Mouse (Mus musculus) right cerebral cortex, postnatal 14 days (tissue): ENCODE data around the gene Polr3h.

Experiments
- DNase-seq: peaks from one replicate; pipeline ENCODE4 v3.0.0; 2022

The Polr3h gene

DNA sequence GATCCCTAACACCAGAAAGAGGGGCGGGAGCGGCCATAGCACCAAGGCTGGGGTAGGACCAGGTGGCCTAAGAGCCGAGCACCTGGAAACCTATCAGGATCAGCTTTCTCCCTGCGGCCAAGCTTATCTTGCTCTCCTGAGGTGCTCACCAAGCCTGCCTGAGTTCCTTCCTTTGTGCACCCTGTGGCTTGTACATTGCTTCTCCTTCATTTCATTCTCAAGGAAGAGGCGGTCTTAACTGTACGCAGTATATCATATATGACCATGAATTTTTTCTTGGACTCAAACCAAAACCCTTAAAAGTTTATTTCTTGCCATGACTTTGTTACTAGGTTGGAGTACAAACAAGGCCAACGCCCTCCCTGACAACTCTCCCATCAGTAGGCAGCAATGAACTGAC is 61.8 kb downstream of the Polr3h start:
- no peak for DNase-seq

DNA sequence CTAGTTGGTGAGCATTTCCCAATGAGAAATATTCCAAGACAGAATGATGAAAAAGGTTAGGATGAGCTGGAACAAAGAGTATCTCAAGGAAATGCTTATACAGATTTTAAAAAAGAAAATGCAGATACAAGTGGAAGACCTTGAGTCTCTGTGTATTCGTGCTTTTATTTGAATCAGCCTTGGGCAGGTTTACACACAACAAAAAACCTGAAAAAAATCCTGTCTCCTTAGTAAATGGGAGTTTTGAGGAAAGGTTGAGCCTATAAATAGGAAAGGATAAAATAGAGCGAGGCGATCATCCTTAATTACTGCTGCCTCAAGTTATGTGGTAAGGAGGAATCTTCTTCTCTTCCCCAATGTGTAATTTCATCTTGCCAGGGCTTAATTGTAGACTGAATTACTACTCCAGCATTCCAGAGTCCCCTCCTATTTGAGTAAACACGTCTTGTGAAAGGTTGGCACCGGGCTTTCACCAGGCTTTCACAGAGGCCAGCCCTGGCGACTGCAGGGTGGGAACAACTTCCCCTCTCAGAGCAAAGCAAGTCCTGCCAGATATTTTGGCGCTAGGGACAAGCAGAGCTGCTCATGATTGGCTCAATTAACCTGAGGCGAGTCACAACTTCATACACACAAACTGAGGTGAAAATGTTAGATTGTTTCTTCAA is 65.4 kb downstream of the Polr3h start:
- no peak for DNase-seq

DNA sequence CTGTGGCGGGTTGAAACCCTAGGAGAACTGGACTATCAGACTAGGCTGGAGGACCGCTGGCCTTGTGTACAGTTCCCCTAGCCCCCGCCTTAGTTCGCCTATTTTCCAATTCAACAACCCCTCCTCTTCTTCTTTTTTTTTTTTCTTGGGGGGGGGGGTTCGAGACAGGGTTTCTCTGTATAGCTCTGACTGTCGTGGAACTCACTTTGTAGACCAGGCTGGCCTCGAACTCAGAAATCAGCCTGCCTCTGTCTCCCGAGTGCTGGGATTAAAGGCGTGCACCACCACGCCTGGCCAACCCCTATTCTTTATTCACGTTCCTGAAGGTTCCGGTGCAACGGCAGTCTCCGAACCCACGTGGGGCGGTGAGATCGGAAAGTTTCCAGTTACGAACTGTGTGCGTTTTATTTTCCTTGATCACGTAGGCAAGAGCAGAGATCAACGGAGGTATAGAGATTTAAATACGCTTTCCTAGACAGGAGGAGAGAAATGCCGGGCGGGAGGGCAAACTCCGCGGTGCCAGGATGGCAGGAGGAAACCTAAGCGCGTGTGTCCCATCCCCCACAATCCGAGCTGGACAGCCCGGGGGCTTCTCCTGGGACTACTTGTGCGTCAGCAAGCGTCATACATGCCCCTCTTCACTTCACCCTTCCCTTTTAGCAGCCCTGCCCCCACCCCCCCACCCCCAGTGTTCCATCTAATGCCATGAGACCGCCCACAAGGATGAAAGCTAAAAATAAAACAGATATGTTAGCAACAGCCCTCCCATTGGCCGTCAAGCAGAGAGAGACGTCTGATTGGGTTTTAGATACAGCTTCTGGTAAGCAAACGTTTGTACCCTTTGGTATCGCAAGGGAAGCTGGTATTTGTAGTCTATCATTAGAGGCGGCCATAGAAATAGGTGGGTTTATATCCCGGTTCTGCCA is 66.4 kb downstream of the Polr3h start:
- peak; percentile 76 for DNase-seq

DNA sequence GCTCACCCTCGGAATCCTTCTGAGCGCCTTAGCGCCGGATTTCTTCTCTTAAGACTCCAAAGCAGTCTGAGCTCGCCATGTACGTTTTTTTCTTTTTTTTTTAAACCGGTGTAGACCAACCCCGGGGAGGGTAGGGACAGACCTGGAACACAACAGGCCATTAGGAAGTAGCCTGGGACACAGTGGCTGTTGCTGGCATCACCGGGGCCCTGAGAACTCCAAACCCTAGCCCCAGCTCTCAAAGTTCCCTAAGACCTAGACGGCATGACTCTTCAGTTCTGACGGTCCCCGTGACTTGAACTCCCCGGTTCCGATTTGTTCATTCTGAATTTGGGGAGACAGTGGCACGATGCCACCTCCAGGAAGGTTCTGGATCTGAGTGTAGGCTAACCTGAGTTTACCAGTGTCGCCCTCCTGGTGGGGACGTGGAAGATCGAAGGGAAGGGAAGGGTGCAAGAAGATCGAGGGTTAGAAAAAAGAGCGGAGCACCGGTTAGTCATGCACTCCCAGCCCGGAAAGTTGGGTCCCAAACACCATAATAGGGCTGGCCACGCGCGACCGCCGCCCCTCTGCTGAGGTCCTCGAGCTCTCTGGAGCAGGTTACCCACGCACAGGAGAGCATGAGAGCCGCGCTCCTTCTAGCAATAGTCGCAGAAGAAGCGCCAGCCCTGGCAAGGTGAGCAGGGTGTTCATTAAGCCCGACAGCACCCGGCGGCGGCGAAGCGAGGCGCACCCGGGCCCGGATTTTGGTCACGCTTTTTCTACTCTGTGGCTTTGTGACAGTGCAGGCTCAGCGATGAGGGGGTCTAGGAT is 67.3 kb downstream of the Polr3h start, which contains the start of gene Tob2:
Tob2 (minus strand) TSS at position 280 of the 813 bp plus-strand sequence.
- peak; percentile 65 for DNase-seq

DNA sequence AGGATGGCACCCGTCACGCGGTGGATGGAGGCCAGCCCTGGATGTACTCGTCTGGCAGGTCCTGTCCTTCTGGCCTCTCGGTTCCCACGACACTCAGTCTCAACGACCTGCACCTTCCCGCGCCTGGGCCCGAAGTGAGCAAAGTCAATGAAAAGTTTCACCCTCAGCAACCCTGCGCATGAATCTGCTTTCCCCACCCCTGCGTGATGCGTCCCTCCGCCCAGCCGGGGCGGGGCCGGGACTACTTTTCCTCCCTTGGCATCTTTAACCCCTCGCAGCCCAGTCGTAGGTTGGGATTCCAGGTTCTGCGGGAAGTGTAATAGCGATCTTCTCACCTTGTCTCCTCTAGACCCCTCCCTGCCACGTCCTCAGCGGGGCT is 67.9 kb downstream of the Polr3h start:
- DNase-seq, result peak; percentile 88

DNA sequence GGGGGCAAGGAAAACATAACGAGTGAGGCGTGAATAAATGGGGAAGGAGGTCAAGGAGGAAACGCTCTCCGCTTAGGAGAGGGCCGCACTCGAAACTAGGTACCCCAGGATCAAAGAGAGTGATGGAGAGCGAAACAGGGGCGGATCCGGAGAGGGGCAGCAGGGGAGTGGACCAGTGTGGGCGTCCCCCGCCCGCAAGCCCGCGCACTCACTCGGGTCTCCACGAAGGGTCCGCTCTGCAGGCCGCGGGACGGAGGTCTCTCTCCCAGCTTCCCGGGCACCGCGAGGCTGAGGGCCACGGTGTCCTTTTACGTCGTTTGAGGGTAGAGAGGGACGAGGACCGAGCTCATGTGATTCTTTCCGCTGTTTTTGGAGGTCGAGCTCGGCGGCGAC is 68.3 kb downstream of the Polr3h start:
- DNase-seq, result no peak

DNA sequence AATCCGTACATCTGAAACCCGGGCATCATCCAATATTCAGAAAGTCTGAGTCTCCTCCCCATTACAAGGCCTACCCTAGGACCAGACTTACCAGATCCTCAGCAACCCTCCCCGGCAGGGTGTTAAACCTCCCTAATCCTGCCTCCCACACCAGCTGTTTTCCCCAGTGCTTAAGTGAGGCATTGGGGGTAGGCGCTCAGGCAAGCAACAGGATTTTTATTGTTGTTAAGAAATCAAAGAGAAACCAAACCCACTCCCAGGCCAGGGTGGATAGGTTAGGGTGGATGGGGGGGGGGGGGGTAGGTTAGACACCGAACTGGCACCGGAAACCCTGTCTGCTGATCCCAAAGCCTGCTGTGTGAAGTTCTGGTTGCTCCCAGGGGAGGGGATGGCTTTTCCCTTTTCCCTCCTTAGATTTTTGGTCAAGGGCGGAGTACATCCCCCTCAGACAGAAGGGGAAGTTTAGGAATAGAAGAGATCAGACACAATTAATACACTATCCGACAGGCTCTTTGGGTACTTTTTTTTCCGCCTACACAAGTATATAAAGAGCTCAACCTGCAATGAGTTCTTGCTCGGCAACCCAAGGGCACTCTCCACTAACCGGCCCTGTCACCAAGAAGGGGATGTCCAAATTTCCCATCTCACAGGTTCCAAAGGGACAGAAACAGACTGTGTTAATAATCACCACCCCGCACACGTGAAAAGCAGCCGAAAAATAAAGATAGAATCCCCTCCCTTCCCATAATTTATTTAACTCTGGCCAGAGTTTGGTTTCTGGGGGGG is 68.9 kb downstream of the Polr3h start:
- no peak for DNase-seq

DNA sequence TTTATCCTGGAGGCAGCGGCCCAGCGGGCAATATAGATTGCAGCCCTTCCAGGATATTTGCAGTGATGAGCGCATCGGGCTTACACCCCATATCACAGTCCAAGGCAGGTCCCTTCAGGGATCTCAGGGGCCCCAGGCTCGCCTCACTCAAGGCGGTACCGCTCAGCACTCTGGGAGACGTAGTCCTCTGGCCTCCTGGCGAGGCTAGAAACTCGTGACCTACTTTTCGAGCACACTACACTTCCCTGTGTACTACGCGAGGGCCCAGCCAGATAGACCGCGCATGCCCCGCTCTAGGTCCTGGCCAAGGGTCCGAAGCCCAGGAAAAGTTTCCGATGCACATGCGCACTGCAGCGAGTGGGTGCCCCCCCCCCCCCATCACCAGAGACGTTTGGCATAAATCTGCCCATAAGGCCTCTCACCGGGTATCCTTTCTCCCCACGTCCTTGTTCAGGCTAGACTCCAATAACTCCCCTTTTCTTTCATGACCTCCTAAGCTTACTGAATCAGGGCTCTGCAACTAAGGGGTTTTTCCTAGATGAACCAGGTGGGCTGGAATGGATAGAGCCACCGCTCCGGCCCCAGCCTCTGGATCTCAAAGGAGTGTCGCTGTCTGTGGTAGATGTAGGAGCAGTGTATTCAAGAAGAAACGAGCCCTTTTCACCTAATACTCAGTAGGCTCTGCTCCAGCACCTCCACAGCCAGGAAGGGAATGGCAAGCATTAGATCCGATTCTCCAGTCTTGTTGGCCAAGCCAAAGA is 69.8 kb downstream of the Polr3h start:
- peak; percentile 79 for DNase-seq

DNA sequence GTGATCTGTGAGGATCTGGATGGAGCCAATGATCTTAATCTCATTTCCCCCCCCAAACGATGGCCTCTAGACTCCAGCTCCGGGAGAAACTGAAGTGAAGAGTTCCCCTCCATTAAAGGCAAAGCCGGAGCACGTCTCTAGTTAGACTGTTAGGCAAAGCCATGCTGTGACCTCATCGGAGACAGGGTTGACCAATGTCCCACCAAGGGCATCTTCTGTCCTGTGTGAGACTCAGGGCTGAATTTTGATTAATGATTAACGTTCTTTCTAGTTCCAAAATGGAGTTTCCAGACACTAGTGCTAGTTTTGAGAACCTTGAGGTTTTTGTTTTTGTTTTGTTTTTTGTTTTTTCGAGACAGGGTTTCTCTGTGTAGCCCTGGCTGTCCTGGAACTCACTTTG is 73.0 kb downstream of the Polr3h start:
- DNase-seq, result no peak

DNA sequence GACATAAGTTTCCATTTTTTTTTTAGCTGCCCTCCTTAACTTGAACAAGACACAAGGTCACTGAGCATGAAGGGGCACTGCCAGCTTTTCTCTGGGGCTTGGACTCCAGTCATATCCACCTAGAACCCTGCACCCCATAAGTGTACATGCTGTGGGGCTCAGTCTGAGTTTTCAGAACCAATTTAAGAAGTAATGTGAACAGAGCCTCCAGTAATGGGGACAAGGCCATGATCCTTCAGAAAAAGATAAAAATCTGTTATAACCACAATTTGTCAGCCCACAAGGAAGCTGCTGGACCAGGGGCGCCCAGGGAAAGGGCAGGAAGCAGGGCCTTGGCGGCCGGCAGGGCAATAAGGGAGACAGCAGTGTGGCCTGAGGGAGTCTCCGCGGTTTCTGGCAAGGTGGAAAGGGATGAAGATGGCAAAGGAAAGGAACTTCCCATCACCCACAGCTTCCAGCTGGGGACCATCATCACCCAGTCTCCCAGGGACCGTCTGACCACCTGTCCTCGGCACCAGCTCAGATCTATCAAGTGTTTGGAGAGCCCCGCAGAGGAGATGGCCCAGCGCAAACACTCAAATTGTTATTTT is 73.5 kb downstream of the Polr3h start:
- no peak for DNase-seq

DNA sequence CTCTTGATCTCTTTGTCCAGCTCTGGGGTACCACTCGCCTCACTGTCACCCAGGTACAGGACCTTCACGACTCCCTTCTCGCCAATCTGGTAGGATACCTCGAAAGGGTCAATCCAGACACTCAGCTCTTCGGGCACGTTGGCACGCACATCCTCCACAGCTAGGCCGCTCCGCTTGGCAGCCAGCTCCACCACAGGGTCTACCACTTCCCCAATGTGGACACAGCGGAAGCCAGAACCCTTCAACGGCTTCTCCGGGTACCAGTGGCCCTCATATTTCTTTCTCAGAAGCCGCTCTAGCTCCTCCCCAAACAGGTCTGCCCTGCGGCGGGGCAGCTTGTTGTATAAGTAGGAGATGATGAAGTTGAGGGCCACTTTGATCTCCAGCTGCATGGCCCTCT is 74.7 kb downstream of the Polr3h start:
- no peak for DNase-seq

DNA sequence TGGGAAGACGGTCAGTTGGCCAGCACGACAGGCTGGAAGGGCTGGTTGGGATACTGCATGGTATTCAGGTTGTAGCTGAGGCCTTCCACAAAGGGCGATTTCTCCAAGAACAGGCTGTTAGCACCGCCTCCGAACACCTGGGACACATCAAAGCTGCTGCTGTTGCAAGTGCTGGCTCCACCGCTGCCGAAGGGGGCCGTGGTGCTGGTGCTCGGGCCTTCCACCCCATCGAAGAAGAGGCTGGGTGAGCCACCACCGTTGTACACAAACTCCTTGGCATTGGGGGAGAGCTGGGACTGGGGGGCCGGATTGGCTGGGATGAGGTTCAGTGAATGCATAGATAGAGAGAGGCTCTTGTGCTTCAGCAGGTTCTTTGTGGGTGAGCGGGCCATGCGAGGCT is 75.3 kb downstream of the Polr3h start:
- no peak for DNase-seq

DNA sequence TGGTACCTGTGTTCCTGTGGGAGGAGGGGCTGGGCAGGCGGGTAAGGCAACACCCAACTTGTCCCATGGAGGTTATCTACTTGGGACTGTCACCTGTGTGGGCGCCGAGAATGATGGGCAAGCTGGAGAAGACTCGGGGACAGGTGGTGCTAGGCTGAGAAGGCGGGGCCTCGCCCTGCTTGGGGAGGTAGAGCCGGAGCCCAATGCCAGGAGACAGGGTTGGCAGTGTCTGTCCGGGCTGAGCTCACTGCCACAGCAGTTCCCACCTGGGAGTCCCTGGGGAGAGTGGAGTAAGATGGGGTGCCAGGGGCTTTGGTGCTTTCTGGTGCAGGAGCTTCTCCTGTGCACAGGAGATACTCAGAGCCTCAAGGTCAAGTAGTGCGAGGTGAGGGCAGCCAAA is 76.9 kb downstream of the Polr3h start:
- DNase-seq, result no peak

DNA sequence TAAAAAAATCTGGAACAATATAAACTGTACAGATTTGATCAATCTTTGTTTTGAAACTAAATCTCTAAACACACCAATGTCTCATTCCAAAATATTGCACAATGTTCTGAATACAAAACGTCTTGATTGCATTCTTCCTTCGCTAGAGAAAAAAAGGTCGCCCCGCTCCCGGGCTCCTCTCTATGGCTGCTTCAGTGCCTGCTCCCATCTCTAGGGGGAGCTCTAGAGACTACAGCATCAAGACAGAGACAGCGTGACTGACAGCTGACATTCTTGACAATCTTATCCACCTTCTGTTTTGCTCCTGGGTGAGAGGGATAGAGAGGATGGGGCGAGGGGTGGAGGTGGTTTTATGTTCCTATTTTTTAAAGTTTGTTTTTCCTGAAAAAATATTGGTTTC is 77.7 kb downstream of the Polr3h start:
- DNase-seq, result peak; percentile 51

DNA sequence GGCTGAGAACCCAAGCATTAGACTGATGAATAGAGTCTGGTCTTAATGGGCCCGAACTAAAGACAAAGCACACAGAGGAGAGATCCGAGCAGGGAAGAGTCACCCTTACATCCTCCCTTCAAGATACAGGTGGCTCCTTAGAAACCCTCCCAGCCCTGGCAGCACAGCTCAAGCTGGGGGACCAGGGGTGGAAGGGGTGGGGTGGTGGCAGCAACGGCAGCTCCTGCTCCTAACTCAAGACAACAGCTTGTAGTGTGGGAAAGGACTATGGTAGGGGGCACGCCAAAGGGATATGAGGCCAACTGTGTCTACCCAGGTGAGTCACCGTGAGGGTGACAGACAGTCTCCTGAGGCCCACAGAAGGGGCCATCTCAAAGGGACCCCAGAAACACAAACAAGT is 78.2 kb downstream of the Polr3h start:
- no peak for DNase-seq

DNA sequence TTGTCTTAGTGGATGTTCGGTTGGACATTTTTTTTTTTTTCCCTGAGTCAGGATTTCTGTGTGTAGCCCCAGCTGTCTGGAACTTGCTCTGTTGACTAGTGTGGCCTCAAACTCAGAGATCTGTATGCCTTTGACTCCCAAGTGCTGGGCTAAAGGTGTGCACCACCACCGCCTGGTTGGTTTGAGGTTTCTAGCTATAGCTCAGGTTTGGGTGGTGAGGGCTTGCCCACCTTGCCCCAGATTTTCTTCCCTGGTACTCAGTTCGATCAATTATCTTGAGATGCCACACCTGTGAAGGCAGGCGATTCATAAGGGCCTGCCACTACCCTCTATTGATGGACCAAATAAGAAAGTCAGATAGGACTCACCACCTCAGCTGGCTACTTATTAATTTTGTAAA is 78.9 kb downstream of the Polr3h start:
- no peak for DNase-seq

DNA sequence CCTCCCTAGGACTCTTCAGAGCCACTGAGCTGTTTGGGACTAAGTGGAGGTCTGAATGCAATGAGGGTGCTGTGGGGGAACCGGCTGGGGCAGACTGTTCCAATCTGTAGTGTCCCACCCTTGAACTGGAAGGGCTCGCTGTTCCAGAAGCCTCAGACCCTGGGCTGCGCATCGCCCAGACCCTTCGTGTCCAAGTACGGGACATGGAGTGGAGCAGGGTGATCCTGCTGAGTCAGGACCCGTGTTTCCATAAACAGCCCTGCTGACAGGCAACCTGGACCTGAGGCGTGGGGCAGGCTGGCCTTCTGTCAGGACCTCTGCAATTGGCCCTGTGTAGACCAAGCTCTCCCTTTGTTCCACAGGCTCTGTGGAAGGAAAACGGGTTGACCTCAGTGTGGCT is 79.3 kb downstream of the Polr3h start:
- DNase-seq, result no peak

DNA sequence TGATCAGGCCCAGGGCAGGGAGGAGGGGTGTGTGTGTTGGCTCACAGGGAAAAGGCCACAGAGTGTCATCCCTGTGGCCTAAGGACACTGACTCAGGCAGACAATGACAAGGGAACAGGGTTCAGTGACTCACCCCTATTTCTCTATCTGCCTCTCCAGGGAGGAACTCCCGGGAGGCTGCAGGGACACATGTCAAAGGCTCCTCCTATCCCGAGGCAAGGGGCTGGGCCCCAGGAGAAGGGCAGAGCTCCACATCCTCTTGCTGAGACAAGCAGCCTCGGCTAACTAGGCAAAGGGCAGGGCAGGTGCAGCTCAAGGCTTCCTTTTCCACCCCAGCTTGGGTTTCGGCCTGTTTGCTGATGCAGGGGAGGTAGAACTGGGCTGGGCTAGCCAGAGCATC is 80.3 kb downstream of the Polr3h start:
- DNase-seq, result no peak

DNA sequence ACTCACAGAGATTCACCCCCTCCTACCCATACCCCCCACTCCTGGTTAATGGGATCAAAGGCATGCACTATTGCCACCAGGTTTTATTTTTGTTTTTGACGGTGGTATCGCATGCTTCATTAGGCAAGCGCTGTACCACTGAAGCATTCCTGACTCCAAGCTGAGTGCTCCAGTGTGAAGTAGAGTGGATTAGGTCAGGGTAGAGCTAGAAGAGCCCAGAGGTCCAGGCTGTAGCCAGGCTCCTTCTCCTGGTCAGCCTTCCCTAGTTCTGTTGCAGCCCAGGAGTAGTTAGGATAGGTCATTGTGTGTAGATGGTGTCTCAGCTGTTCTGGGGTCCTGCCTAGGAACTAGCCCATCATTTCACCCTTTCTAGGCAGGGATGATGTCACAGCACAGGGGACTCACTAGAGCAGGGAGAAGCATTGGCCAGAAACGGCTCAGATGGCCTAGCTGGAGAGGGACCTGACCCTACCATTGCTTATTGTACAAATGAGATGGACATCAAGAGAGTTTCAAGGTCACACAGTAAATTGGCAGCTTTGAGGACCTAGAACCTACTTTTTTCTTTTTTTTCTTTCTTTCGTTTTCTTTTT is 80.9 kb downstream of the Polr3h start:
- no peak for DNase-seq

DNA sequence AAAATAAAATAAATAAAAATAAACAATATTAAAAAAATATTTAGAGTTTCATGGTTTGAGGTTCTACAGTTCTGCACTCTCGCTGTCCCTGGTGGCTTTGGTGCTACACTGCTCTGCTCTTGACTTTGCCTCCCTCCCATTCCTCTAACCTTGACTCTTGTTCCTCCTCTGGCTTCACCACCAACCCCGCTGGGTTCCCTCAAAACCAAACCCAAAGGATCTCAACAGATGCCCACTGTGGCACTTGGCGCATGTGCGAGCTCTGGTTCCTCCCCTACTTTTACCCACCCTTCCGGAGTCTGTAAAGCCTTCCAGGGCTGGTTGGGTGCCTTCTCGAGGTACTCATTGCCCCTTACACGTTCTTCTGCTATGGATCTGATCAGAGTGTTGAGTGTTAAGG is 83.8 kb downstream of the Polr3h start:
- no peak for DNase-seq

DNA sequence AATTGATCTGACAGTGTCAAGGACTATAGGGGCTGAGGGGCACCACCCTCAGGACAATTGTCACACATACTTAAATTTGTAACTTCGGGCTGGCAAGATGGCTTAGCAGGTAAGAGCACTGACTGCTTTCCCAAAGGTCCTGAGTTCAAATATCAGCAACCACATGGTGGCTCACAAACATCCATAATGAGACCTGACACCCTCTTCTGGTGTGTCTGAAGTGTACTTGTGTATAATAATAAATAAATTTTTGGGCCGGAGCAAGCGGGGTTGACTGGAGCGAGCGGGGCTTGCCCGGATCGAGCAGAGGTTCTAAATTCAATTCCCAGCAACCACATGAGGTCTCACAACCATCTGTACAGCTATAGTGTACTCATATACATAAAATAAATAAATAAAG is 85.7 kb downstream of the Polr3h start:
- no peak for DNase-seq
